Mouse (Mus musculus) kidney, embryonic 14.5 days (tissue): ENCODE data around the gene AW011738. TPM values are rescaled to one million over a fixed set of nuclear protein-coding genes. Genes with fewer than 3 reads are reported as not detected.

Experiments
- ATAC-seq: fragments of 200-750 bp; cut with Nextera tagmentation; 2 replicates; pipeline ENCODE4 v1.8.0; 2017; ENCODE audit warnings: moderate number of reproducible peaks, mild to moderate bottlenecking, moderate TSS enrichment, moderate library complexity; ENCODE audit not compliant: low FRiP score, low TSS enrichment
- H3K27ac ChIP-seq: fragments of 300-500 bp; sonication (generic); 2 replicates; pipeline ENCODE4 v1.5.1; 2014; ENCODE audit warnings: low read depth, mild to moderate bottlenecking, low read length, moderate library complexity, mixed read lengths
- H3K27me3 ChIP-seq: fragments of 300-500 bp; sonication (generic); 2 replicates; pipeline ENCODE4 v1.6.1; 2014; ENCODE audit warnings: mild to moderate bottlenecking, low read length; ENCODE audit not compliant: control insufficient read depth, insufficient read depth
- H3K36me3 ChIP-seq: fragments of 300-500 bp; sonication (generic); 2 replicates; pipeline ENCODE4 v1.6.1; 2014; ENCODE audit warnings: low read length, mixed read lengths; ENCODE audit not compliant: control insufficient read depth, insufficient read depth
- H3K4me1 ChIP-seq: fragments of 300-500 bp; sonication (generic); 2 replicates; pipeline ENCODE4 v1.6.1; 2014; ENCODE audit warnings: low read length, mixed read lengths; ENCODE audit not compliant: control insufficient read depth, insufficient read depth
- H3K4me2 ChIP-seq: fragments of 300-500 bp; sonication (generic); replicated peaks from 2 replicates; pipeline ENCODE4 v1.6.1; 2014; ENCODE audit warnings: low read depth, mild to moderate bottlenecking, low read length
- H3K4me3 ChIP-seq: fragments of 300-500 bp; sonication (generic); 2 replicates; pipeline ENCODE4 v1.5.1; 2014; ENCODE audit warnings: mild to moderate bottlenecking, low read length
- H3K9ac ChIP-seq: fragments of 300-500 bp; sonication (generic); 2 replicates; pipeline ENCODE4 v1.6.1; 2014; ENCODE audit warnings: low read depth, mild to moderate bottlenecking, low read length, moderate library complexity
- H3K9me3 ChIP-seq: fragments of 300-500 bp; sonication (generic); 2 replicates; pipeline ENCODE4 v1.6.1; 2016; ENCODE audit warnings: low read length; ENCODE audit not compliant: control insufficient read depth
- WGBS: fragments of 180-500 bp; shearing (Covaris S2); extraction: QIAGEN DNeasy Blood & Tissue Kit; methylation state at CpG from one replicate; pipeline ENCODE4 v1.1.7; 2014; 5-methylcytosine and 5-hydroxymethylcytosine counted together
- polyA plus RNA-seq: library from polyadenylated mRNA; unstranded; fragments of >200 nt; fragmentation: Nextera tagmentation; extraction: Ambion mirVana; gene quantifications from 2 replicates; pipeline ENCODE4 v1.2.1, GENCODE M21; 2014

Gene AW011738
- polyA plus RNA-seq, 1 experiment from 2014 or later = 1.0 TPM

- WGBS = 19% methylated on average over 12 of the region's 12 CpGs
- peak; percentile 43; the same call in 1 of the 2 replicates for ATAC-seq
- peak overlapping the region; percentile 15; the same call in 1 of the 2 replicates for H3K4me2 ChIP-seq
- 0 out of 2 replicates have a peak overlapping the region, but pooled peaks have one; percentile 28 for H3K9ac ChIP-seq
- H3K4me3 ChIP-seq = no peak overlapping the region
- H3K4me1 ChIP-seq = peaks cover 7% of the 10 kb centered on the region
- no peaks in the 10 kb centered on the region for H3K27me3 ChIP-seq
- no peak overlapping the region for H3K27ac ChIP-seq
- H3K9me3 ChIP-seq = no peaks in the 10 kb centered on the region
- peaks cover 42% of the 10 kb centered on the region for H3K36me3 ChIP-seq
These were observed 25.4 kb downstream of the AW011738 start for GRCm38 (mm10) chr4:156228393-156229024.

GRCm38 (mm10) chr4:156234021-156234501, 31.0 kb downstream of the AW011738 start:
- Histone ChIP-seq H3K27ac (peak overlapping the region; percentile 2; the same call in 1 of the 2 replicates), H3K27me3 (no peaks in the 10 kb centered on the region)

GRCm38 (mm10) chr4:156234701-156235213, 31.7 kb downstream of the AW011738 start, which contains the start of gene Plekhn1:
TSS of gene Plekhn1 (minus strand) at chr4:156234857.
- Histone ChIP-seq H3K9me3 (no peaks in the 10 kb centered on the region), H3K4me3 (peak within 1 kb of the TSS; percentile 83), H3K36me3 (peaks cover 60% of the 10 kb centered on the region), H3K9ac (peak within 1 kb of the TSS; percentile 79), H3K4me1 (peaks cover 9% of the 10 kb centered on the region), H3K4me2 (peak within 1 kb of the TSS; percentile 82), H3K27me3 (no peaks in the 10 kb centered on the region), H3K27ac (peak within 1 kb of the TSS; percentile 97; the same call in 1 of the 2 replicates)
- WGBS = 0% methylated on average over 30 of the region's 48 CpGs
- ATAC-seq = peak; percentile 47

More at GRCm38 (mm10) chr4:156234021-156234501, 31.0 kb downstream of the AW011738 start:
- no peak for ATAC-seq
- H3K4me1 ChIP-seq = peaks cover 9% of the 10 kb centered on the region
- H3K36me3 ChIP-seq = peaks cover 59% of the 10 kb centered on the region
- peak overlapping the region; percentile 82 for H3K4me2 ChIP-seq
- peak overlapping the region; percentile 83 for H3K4me3 ChIP-seq
- peak overlapping the region; percentile 59 for H3K9ac ChIP-seq
- 3% methylated on average over 17 of the region's 17 CpGs for WGBS
- no peaks in the 10 kb centered on the region for H3K9me3 ChIP-seq

GRCm38 (mm10) chr4:156235360-156235770, 32.3 kb downstream of the AW011738 start:
- Histone ChIP-seq H3K9me3 (no peaks in the 10 kb centered on the region), H3K9ac (peak overlapping the region; percentile 79; the same call in 1 of the 2 replicates), H3K27ac (no peak overlapping the region), H3K36me3 (peaks cover 61% of the 10 kb centered on the region), H3K27me3 (no peaks in the 10 kb centered on the region), H3K4me1 (peaks cover 9% of the 10 kb centered on the region), H3K4me2 (peak overlapping the region; percentile 48), H3K4me3 (peak overlapping the region; percentile 83)
- peak; percentile 18 for ATAC-seq
- 1% methylated on average over 15 of the region's 15 CpGs for WGBS

GRCm38 (mm10) chr4:156235808-156236533, 32.9 kb downstream of the AW011738 start, which contains the start of gene Noc2l:
TSS of gene Noc2l (plus strand) at chr4:156236010.
- H3K4me3 ChIP-seq = peak within 1 kb of the TSS; percentile 83
- H3K27me3 ChIP-seq = no peaks in the 10 kb centered on the region
- H3K9ac ChIP-seq = peak within 1 kb of the TSS; percentile 79
- under 1% methylated on average over 90 of the region's 90 CpGs for WGBS
- peak; percentile 89 for ATAC-seq
- peak within 1 kb of the TSS; percentile 82 for H3K4me2 ChIP-seq
- peaks cover 61% of the 10 kb centered on the region for H3K36me3 ChIP-seq
- peaks cover 9% of the 10 kb centered on the region for H3K4me1 ChIP-seq
- no peaks in the 10 kb centered on the region for H3K9me3 ChIP-seq
- H3K27ac ChIP-seq = peak within 1 kb of the TSS; percentile 97

GRCm38 (mm10) chr4:156236651-156237447, 33.7 kb downstream of the AW011738 start:
- H3K4me3 ChIP-seq = peak overlapping the region; percentile 83
- no peaks in the 10 kb centered on the region for H3K27me3 ChIP-seq
- peaks cover 61% of the 10 kb centered on the region for H3K36me3 ChIP-seq
- peaks cover 9% of the 10 kb centered on the region for H3K4me1 ChIP-seq
- H3K27ac ChIP-seq = peak overlapping the region; percentile 97; the same call in 1 of the 2 replicates
- H3K4me2 ChIP-seq = peak overlapping the region; percentile 60
- peak overlapping the region; percentile 79 for H3K9ac ChIP-seq
- no peak for ATAC-seq
- H3K9me3 ChIP-seq = no peaks in the 10 kb centered on the region
- 27% methylated on average over 55 of the region's 60 CpGs for WGBS

- peaks cover 48% of the 10 kb centered on the region for H3K36me3 ChIP-seq
These were observed 46.5 kb downstream of the AW011738 start for GRCm38 (mm10) chr4:156249567-156249966.

GRCm38 (mm10) chr4:156251081-156251480, 48.0 kb downstream of the AW011738 start:
- H3K4me2 ChIP-seq = no peak overlapping the region
- H3K4me1 ChIP-seq = peaks cover 13% of the 10 kb centered on the region; the same call in 1 of the 2 replicates
- H3K4me3 ChIP-seq = no peak overlapping the region
- 63% methylated on average over 8 of the region's 8 CpGs for WGBS
- H3K27ac ChIP-seq = no peak overlapping the region
- no peaks in the 10 kb centered on the region for H3K9me3 ChIP-seq
- peaks cover 27% of the 10 kb centered on the region for H3K27me3 ChIP-seq
- ATAC-seq = no peak
- no peak overlapping the region for H3K9ac ChIP-seq
- H3K36me3 ChIP-seq = peaks cover 32% of the 10 kb centered on the region

More at GRCm38 (mm10) chr4:156249567-156249966, 46.5 kb downstream of the AW011738 start:
- no peak for ATAC-seq
- 59% methylated on average over 11 of the region's 11 CpGs for WGBS
- Histone ChIP-seq H3K27ac (no peak overlapping the region), H3K4me1 (peaks cover 3% of the 10 kb centered on the region; the same call in 1 of the 2 replicates), H3K27me3 (peaks cover 15% of the 10 kb centered on the region), H3K4me2 (no peak overlapping the region), H3K9me3 (no peaks in the 10 kb centered on the region), H3K9ac (no peak overlapping the region), H3K4me3 (no peak overlapping the region)
